Mouse (Mus musculus) ES-E14 (cell line): ENCODE data around the gene Tmed2. TPM values are rescaled to one million over a fixed set of nuclear protein-coding genes. Genes with fewer than 3 reads are reported as not detected.

Source experiments
- DNase-seq: peaks from one replicate; pipeline ENCODE4 v3.0.0-alpha.2; 2013; ENCODE audit warnings: low read depth, low spot score
- H3K27ac ChIP-seq: 2 replicates; pipeline ENCODE4 v1.5.1; 2012; ENCODE audit warnings: low read depth, mild to moderate bottlenecking, low read length, moderate library complexity, mixed read lengths; ENCODE audit not compliant: poor library complexity, insufficient read depth, severe bottlenecking
- H3K36me3 ChIP-seq: 2 replicates; pipeline ENCODE4 v1.6.1; 2012; ENCODE audit warnings: mild to moderate bottlenecking, low read length, moderate library complexity, mixed read lengths; ENCODE audit not compliant: control insufficient read depth, poor library complexity, insufficient read depth, severe bottlenecking
- H3K4me1 ChIP-seq, 2 experiments: fragments of 150-350 bp in 1 of 2; sonication (generic) in 1 of 2; 2 replicates each; pipeline ENCODE4 v1.6.1; 2012; ENCODE audit warnings: low read length in 2 of 2, mild to moderate bottlenecking in 1 of 2, mixed read lengths in 1 of 2; ENCODE audit not compliant: control insufficient read depth in 2 of 2, insufficient read depth in 2 of 2, poor library complexity in 1 of 2
- H3K4me3 ChIP-seq, 2 experiments: fragments of 150-350 bp in 1 of 2; sonication (generic) in 1 of 2; 2 replicates each; pipeline ENCODE4 v1.5.1; 2012; ENCODE audit warnings: low read length in 2 of 2, low read depth in 1 of 2, mild to moderate bottlenecking in 1 of 2, mixed read lengths in 1 of 2; ENCODE audit not compliant: insufficient read depth in 1 of 2, poor library complexity in 1 of 2, severe bottlenecking in 1 of 2
- H3K9ac ChIP-seq: 2 replicates; pipeline ENCODE4 v1.6.1; 2012; ENCODE audit warnings: low read depth, mild to moderate bottlenecking, low read length, mixed read lengths; ENCODE audit not compliant: poor library complexity, insufficient read depth, severe bottlenecking
- H3K9me3 ChIP-seq: fragments of 150-350 bp; sonication (generic); 2 replicates; pipeline ENCODE4 v1.6.1; 2012; ENCODE audit warnings: low read depth, mild to moderate bottlenecking, low read length; ENCODE audit not compliant: control insufficient read depth, insufficient read depth
- CHD2 ChIP-seq: IDR thresholded peaks from 2 replicates; pipeline ENCODE4 v1.6.1; 2014; ENCODE audit warnings: mild to moderate bottlenecking, low read depth, low read length, inconsistent platforms
- HCFC1 ChIP-seq: IDR thresholded peaks from 2 replicates; pipeline ENCODE4 v1.6.1; 2012; ENCODE audit warnings: low read length, inconsistent platforms, borderline replicate concordance; ENCODE audit not compliant: insufficient read depth
- MAFK ChIP-seq: IDR thresholded peaks from 2 replicates; pipeline ENCODE4 v1.6.1; 2014; ENCODE audit warnings: mild to moderate bottlenecking, low read depth, low read length, inconsistent platforms; ENCODE audit not compliant: insufficient read depth
- ZC3H11A ChIP-seq: IDR thresholded peaks from 2 replicates; pipeline ENCODE4 v1.6.1; 2012; ENCODE audit warnings: low read depth, mild to moderate bottlenecking, inconsistent platforms, low read length, borderline replicate concordance
- ZNF384 ChIP-seq: IDR thresholded peaks from 2 replicates; pipeline ENCODE4 v1.6.1; 2012; ENCODE audit warnings: low read depth, low read length, inconsistent platforms
- in situ Hi-C, 2 experiments: fragments of 600-800 bp; cut with MboI; formaldehyde crosslinking; loops; one replicate each; pipeline ENCODE4 v1.15.1; 2025; ENCODE audit warnings: low sequenced_read_pairs in 2 of 2, inconsistent platforms in 1 of 2; ENCODE audit not compliant: unreplicated experiment in 2 of 2
- total RNA-seq: library from RNA; depleted of rRNA; stranded (reverse); fragments of 300-350 nt; gene quantifications from 2 replicates; pipeline ENCODE4 v1.2.3, GENCODE M21; 2012

Gene Tmed2
- total RNA-seq, 1 experiment, result 224 TPM

DNA sequence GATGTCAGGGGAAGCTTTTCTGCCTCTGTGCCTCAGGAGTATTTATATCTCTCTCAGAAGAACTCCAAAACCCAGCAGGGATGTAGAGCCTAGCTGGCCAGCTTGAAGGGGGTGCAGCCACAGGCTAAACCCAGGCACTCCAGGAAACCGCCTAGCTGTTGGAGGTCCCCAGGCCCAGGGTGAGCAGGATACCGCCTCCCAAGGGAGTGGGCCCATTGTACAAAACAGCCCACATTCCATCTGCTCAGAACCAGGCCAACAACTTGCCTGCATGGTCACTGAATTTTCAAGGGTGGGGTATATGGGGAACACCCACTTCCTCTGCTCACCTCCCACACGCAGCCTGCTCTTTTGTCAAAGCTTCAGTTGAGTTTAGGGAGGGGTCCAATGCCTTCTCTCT, 39.9 kb upstream of the Tmed2 start:
- no peak for TF ChIP-seq CHD2
- no peak for TF ChIP-seq HCFC1
- TF ChIP-seq ZNF384, result no peak
- no peak for TF ChIP-seq MAFK
- TF ChIP-seq ZC3H11A, result no peak
- in situ Hi-C loops, result no loop called here
- Histone ChIP-seq H3K36me3 (peaks cover 2% of the 10 kb centered on the region; the same call in 1 of the 2 replicates), H3K9me3 (no peaks in the 10 kb centered on the region), H3K4me3 (no peak overlapping the region), H3K27ac (no peak overlapping the region), H3K9ac (no peak overlapping the region), H3K4me1 (peaks cover 0 to 6% of the 10 kb centered on the region in 2 experiments; a peak in 1 of 4 replicates)
- no peak for DNase-seq

GRCm38 (mm10) chr5:124501541-124501940, 39.0 kb upstream of the Tmed2 start:
- DNase-seq, result no peak
- H3K36me3 ChIP-seq, result peaks cover 2% of the 10 kb centered on the region; the same call in 1 of the 2 replicates
- H3K9ac ChIP-seq, result no peak overlapping the region

GRCm38 (mm10) chr5:124503742-124504141, 36.8 kb upstream of the Tmed2 start:
- in situ Hi-C loops, result no loop called here
- no peaks in the 10 kb centered on the region for H3K9me3 ChIP-seq
- TF ChIP-seq HCFC1 (no peak), ZNF384 (no peak), MAFK (no peak), ZC3H11A (no peak), CHD2 (no peak)

More at GRCm38 (mm10) chr5:124501541-124501940, 39.0 kb upstream of the Tmed2 start:
- in situ Hi-C loops, result no loop called here
- Histone ChIP-seq H3K27ac (no peak overlapping the region), H3K4me3 (no peak overlapping the region), H3K9me3 (no peaks in the 10 kb centered on the region), H3K4me1 (peaks cover 0 to 6% of the 10 kb centered on the region in 2 experiments; a peak in 1 of 4 replicates)
- TF ChIP-seq HCFC1 (no peak), CHD2 (no peak), ZC3H11A (no peak), MAFK (no peak), ZNF384 (no peak)

DNA sequence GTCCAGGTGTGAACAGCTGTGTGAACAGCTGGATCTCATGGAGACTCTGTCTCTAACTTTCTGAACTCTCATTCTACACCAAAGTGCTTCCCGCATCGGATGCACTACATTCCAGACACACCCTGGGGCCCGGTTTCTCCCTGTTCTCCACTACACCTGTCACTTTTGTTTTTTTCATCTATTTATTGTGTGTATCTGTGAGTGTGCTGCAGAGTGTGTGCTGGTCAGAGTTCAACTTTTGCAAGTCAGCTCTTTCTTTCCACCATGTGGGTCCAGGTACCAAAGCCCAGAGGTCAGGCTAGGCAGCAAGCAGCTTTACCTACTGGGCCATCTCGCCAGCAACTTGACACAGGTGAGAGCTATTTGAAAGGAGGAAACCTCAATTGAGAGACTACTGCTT, 35.3 kb upstream of the Tmed2 start:
- TF ChIP-seq HCFC1, result no peak
- TF ChIP-seq MAFK, result no peak
- no peak for TF ChIP-seq ZC3H11A
- no peak for TF ChIP-seq ZNF384
- TF ChIP-seq CHD2, result no peak
- Histone ChIP-seq H3K4me1 (peaks cover 0 to 11% of the 10 kb centered on the region in 2 experiments; a peak in 2 of 4 replicates), H3K36me3 (peaks cover 2% of the 10 kb centered on the region; the same call in 1 of the 2 replicates), H3K9ac (no peak overlapping the region), H3K4me3 (no peak overlapping the region), H3K27ac (no peak overlapping the region), H3K9me3 (no peaks in the 10 kb centered on the region)
- no peak for DNase-seq
- in situ Hi-C loops, result no loop called here

More at GRCm38 (mm10) chr5:124503742-124504141, 36.8 kb upstream of the Tmed2 start:
- Histone ChIP-seq H3K27ac (no peak overlapping the region), H3K4me3 (no peak overlapping the region), H3K9ac (no peak overlapping the region), H3K36me3 (peaks cover 2% of the 10 kb centered on the region; the same call in 1 of the 2 replicates), H3K4me1 (peaks cover 0 to 6% of the 10 kb centered on the region in 2 experiments; a peak in 1 of 4 replicates)
- no peak for DNase-seq
